Mouse (Mus musculus) urinary bladder, postnatal 25 days (tissue): ENCODE data around the gene Tmem8b.

Experiments used
- DNase-seq: peaks from one replicate; pipeline ENCODE4 v3.0.0; 2022; ENCODE audit warnings: low spot score

The Tmem8b gene

DNA sequence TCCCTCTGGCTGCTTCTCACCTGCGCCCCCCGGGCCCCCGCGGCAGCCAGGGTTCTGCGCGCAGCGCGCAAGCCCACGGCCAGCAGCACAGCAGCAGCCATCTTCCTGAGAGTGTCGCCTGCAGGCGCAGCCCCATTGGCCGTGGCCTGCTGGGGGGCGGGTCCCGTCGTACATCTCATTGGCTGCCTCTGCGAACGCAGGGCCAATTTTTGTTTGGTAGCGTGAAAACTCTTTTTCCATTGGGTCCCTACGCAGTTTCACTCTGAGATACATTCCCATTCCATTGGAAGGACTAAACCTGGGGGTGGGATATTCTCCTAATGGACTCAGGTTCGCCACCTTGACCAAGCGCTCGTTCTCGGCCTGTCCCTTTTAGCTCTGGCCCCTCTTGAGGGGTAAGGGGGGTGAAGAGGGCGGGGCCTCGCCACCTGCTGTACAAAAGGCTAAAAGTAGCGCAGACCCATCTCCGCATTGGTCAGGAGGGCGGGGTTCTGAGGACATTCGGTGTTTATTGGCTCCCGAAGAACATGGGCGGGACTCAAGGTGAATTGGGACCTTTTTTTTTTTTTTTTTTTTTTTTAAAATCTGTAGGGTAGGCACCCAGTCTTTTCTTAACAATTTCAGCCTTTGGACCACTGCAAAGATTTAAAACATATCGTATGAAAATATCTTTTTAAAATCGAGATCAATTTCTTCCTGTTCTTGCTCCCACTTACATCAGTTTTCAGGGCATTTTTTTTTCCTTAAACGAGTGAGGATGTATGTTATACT, 12.2 kb upstream of the Tmem8b start, which contains the start of gene Hint2:
Hint2 (minus strand) TSS at position 128 of the 771 bp plus-strand sequence.
- DNase-seq = peak; percentile 83

DNA sequence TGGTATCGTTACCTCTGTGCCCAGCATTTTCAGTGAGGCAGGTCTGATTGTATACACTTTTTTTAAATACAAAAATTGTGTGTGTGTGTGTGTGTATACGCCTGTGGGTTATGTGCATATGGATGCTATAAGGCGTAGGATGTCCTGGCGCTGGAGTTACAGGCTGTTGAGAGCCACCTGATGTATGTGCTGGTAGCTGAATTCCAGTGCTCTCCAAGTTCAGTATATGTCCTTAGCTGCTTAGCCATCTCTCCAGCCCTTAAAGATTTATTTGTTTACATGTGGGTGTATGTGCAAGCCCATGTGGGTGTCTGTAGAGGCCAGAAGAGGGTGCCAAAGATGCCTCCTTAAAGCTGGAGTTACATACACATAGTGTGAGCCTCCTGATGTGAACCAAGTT, 11.6 kb upstream of the Tmem8b start:
- no peak for DNase-seq

DNA sequence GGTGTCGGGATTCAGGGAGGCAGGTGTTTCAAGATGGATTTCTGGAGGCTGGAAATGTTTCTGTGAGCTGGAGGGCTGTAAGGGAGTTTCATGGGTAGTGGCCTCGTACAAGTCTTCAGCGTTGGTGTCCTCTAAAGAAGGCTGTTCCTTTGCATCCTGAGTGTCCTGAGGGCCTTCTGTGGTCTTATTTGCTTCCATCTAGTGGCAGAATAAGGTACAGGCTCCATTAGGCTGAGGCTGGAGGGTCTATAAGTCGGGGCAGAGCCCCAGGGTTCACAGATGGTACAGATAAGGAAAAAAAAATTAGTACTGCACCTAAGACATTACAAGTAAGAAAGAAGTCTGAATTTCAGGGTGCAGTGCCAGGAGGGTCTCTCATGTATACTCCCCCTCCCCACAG, 2.4 kb upstream of the Tmem8b start:
- DNase-seq = no peak

DNA sequence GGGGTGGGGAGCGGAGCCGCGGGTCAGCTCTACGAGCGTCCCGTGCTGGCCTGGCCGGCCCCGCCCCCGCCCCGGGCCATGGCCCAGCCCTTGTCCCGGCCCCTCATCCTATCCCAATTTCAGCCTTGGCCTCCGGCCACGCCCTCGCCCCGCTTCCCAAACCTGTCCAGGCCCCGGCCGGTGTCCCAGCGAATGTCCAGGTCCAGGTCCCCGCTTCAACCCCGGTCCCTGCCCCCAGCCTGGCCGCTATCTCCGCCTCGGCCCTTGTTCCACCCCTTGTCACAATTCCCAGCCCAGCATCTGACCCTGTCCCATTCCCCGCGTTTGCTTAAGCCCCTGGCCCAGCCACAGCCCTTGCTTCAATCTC, 640 bp downstream of the Tmem8b start:
- no peak for DNase-seq

DNA sequence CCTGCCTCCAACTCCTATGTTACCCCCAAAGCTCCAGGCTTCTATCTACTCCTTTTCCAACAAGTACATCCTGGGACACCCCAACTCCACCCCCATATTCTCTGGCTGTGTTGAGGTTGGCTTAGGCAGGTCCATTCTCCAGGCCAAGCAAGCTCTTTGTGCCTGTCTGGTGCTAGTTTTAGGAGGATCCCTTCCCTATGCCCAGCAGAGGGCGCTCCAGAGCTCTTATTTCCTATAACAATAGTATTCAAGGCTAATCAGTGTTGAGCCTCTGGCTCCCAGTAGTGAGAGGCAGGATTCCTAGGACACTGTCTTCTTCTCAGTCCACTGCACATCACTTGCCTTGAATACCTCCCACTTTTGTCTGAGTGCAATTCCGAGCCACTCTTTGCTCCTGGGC, 3.3 kb downstream of the Tmem8b start:
- DNase-seq = peak; percentile 91

DNA sequence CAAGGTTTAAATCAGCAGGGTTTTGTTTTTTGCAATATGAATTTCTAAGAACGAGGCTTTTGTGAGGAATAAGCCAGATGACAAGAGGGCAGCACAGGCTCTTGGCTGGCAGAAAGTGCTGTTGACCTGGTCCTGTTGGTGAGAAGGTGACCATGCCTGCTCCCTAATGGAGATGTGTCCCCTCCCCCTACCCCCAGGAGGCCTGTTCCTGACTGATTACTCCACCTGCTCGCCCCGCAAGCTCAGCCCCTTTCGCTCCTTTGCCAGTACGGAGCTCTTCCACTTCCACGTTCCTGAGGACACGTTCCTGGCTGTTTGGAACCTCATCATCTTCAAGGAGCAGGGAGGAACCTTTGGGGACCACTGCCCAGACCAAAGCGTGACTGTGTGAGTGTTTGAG, 4.9 kb downstream of the Tmem8b start:
- DNase-seq = no peak

DNA sequence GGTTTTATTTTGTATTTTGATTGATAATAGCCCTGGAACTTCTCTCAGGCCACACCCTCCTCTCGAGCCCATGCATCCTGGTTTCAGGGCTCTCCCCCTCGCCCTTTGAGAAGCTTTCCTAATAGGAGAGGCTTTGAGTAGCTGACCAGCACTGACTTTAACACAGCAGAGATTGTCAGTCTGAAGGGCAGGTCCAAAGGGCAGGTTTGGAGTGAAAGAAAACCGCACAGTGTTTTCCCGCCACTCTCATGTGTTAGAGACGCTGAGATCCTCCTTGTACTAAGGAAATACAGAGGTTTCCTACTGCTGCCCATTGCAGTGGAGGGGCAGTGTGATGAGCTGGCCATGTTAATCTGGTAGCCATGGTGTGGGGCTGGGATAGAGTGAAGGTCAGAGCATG, 6.2 kb downstream of the Tmem8b start:
- DNase-seq = no peak

DNA sequence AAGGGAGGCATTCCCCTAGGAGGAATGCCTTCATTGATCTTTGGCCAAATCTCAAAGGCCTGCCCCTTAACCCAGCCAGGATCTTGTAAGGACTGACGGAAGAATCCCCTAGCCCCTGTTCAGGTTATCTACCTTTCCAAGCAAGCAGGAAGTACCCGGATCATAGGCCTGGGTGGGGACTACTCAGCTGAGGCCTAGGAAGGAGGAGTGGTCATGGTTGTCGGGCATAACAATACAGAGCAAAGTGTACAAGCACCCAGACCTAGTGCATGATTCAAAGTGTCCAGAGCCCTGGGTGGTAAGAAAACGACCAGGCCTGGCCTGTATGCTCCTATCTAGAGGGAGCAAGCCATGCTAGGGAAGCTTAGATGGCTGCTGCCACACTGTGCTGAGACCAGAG, 6.8 kb downstream of the Tmem8b start:
- no peak for DNase-seq

DNA sequence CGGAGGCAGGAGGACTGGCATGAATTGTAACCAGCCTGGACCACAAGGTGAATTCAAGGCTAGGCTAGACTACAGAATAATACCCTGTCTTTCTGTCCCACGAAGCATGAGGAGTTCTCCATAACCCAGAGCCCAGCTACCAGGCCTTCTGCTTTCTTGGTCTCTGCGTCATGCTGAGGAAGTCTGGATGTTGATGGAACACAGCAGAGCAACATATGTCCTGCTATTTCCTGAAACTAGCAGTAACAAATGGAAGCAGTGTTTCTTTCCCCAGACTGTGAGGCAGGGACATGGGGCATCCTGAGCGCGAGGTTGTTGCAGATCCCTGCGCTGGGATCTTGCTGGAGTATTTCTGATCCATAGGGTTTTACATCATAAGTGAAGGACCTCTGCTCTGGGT, 9.8 kb downstream of the Tmem8b start:
- DNase-seq = no peak

DNA sequence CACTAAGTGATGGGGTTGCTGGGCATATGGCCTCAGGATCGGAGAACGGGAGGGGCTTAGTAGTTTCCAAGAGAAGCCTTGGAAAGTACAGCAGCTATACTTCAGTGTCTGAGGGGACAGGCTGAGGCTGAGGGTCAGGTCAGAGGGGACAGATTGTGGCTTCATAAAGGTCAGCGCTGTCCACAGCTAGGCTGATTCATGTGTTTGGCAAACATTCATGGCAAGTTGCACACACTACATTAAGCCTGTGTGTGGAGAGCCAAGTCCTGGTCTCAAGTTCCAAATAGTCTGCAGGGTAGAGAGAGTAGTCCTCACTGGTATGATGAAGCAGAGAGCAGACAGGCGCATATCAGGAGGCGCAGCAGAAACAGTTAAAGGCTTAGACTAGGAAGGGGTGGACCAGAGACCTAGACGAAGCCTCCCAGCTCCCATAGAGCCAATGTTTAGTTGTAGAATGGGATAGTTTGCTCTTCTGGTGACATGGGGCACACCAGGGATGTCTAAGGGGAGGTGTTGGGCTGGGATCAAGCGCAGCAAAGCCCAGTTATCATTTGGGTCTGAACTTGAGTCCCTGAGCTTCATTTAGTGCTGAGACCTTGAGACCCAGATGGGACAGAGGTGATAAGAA, 10.8 kb downstream of the Tmem8b start:
- no peak for DNase-seq

DNA sequence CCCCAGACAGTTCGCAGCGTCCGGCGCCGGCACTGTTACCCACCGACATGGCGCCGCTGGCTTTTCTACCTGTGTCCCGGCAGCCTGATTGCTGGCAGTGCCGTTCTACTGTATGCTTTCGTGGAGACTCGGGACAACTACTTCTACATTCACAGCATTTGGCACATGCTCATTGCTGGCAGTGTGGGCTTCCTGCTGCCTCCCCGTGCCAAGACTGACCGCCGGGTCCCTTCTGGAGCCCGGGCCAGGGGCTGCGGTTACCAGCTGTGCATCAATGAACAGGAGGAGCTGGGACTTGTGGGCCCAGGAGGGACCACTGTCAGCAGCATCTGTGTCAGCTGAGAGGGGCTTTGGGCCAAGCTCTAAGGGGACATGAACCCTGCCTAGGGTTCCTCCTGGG, 21.2 kb downstream of the Tmem8b start:
- no peak for DNase-seq

DNA sequence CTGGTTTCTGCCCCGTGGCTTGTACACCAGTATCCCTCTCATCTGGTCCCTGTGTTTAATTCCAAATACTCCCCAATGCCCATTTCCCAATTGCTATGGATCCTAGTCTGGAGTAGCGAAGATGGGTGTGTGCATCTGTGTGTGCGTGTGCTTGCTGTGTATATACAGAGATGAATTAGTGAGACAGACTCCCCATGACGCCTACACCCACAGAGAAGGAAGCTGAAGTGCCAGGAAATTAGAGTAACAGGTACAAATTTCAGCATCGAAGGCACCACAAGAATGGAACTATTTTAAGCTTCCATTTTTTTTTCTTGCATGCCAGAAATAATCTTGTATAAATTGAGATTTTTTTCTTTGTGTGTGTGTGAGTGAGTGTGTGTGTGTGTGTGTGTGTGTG, 22.3 kb downstream of the Tmem8b start:
- no peak for DNase-seq

DNA sequence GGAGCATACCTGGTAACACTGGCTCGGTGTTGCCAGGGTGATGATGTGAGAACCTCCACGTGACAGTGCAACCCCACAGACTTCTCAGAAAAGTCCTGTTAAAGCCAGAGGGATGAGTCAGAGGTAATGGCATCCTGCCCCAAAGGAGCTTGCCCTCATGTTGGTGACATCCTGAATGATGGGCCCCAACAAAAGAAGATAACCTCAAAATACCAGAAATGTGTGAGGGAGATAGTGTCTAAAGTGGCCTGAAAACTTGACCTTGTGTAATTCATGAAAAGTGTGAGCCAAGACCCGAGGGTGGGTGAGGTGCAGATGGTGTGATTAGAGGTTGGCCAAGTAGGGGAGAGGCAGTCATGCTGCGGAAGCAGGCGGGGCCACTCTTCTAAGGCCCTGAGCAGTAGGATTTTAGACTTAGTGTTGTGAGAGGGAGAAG, 25.1 kb downstream of the Tmem8b start:
- peak; percentile 45 for DNase-seq

DNA sequence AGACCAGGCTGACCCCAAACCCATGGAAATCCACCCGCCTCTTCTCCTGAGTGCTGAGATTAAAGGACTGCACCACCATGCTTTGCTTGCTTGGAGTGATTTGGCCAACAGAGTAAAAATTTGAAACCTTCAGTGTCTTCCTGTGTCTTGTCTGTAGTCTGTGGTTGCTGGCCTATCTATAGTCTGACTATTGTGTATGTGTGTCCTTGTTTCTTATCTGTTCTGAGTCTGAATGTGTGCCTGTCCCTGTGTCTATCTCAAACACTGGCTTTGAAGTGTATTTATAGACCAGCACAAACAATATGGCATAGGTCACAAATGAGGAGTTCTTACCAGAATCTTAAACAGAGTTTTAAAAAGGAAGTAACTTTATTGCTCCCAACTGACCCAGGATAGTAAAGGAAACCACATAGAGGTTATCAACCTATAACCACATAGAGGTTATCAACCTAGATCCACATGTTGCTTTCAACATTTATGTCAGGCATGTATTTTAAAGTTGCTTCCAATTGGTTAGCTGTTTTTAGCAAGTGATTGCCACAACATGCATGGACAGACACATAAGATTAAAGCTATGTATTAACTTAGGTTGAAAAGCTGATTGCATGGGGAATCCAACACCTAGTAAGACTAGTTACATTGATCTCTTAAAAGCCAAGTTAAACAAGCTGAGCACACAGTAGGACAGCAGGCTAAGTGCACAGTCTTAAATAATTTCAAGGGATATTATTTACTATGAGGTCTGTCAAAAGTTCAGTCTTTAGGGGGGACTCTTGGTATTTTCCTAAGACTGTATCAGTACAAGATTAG, 25.9 kb downstream of the Tmem8b start:
- no peak for DNase-seq

DNA sequence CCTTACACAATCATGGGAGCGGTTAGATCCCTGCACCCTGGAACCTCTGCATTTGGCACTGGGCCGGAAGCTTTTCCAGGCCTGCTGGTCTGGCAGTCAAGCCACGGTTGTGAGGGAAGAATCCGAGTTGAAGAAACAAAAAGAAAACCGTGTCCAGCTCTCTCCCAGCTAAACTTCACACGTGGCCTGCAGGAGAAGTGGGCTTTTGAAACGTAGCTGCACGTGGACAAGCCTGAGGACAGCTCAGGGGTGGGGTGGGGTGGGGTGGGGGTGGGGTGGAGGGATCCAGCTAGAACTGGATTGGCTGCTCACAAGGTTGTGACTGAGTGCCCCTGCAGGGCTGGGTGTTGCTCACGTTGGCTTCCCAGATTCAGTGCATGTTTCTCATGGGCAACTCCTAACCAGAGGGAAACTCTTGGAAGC, 26.5 kb downstream of the Tmem8b start:
- DNase-seq = peak; percentile 50

DNA sequence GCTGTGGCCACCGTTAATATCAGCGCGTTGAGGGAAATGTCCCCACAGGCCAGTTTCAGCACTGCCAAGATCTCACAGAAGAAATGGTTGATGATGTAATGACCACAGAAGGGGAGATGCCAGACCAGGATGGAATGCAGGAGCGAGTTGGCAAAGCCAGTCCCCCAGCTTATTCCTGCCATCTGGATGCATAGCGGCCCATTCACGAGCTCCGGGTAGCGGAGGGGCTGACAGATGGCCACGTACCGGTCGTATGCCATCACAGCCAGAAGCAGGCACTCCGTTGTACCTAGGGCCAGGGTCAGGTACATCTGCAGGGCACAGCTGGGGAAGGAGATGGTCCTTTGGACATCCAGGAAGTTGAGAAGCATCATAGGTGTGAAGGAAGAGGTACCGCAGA, 27.8 kb downstream of the Tmem8b start:
- DNase-seq = no peak

DNA sequence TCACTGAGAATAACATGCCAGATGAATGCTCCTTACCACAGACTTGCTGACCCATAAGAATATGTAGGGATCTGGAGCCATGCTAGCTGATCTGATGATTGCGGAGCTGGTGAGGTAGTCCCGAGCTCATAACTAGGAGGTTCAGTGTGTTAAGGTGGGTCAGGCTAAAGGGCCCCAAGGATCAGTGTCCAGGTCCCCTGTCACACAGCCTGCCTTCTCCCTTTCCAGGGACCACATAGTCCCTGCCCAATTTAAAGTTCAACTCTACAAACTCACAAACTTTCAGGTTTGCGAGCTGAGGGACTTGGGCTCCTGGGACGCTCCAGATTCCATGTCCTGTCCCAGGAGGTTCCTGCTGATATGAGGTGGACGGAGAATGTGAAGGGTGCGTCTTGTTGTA, 31.9 kb downstream of the Tmem8b start, which contains the start of gene Olfr70:
Olfr70 (minus strand) TSS at position 101 of the 400 bp plus-strand sequence.
- DNase-seq = no peak

DNA sequence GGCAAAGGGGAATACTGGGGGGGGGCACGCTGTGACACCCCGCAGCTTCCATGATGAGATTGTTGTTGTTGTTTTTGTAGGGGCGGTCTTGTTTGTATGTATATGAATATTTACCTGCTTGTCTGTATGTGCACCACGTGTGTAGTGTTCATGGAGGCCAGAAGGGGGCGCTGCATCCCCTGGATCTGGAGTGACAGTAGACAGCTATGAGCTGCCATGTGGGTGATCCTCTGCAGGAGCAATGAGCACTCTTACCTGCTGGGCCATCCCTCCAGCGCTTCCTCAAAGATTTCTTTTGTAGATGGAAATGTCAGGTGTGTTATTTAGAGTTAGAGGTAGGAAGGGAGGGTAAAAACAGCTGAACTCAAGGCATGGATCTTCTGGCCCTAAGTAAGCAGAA, 34.7 kb downstream of the Tmem8b start:
- no peak for DNase-seq

DNA sequence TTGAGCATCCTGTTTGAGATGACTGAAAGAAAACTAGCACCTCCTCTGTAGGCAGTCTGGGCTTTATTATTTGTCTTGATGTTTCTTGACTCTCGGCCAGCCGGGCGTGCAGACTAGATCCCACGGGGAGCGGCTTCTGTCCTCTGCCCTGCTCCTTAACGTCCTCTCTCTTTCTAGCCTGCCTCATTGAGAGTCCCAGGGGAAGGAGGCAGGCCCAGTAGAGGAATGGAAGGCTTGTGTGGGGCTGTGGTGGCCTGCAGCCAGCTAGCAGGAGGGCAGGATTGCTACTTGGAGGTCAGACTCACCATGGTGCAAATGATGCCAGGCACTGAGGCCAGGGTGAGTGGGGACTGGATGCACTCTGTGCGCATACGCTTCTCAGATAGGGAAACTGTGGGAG, 35.1 kb downstream of the Tmem8b start:
- no peak for DNase-seq

DNA sequence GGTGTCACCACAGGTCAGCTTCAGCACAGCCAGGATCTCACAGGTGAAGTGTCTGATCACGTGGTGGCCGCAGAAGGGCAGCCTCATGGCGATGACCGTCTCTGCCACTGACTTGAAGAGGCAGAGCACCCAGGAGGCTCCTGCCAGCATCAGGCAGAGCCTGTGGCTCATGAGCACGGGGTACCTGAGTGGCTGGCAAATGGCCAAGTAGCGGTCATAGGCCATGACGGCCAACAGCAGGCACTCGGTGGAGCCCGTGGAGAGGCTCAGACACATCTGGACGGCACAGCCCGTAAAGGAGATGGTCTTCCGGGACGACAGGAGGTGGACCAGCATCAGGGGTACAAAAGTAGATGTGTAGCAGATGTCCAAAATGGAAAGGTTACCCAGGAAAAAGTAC, 37.2 kb downstream of the Tmem8b start:
- DNase-seq = no peak

DNA sequence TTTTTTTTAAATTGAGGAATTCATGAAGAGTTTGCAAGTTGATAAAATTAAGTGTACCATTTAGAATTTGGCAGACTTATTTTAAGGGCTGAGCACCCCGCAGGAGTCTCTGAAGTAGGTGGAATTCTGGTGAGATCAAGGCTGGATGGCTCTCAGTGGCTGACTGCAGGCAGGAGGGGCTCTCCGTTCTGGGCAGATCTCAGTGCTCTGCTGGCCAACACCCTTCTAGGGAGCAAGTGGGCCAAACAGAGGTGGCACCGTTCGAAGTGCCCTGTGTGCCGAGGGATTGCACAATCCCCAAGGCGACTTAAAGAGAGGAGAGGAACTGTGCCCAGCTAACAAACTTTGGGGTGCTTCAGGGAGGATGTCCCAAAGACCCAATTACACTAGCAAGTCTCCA, 41.1 kb downstream of the Tmem8b start, which contains the start of gene Olfr71:
Olfr71 (minus strand) TSS at position 387 of the 400 bp plus-strand sequence.
- DNase-seq = no peak

DNA sequence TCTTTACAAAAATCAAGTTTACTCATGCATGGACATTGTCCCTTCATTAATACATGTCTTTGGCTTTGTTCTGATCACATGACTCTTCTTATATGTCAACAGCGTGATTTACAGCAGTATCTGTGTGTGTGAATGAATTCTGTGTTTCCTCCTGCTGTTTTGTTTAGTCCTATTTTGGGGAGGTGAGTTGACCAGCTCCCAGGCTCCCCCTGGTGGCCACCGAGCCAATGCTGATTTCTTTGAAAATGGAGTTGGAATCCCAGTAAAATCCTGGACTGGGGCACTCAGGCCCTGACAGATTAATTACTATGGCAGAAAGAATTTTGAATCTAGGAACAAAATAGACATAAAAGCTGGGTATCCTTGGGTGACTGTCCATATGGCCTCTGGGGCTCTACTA, 43.0 kb downstream of the Tmem8b start:
- DNase-seq = peak; percentile 89
